In the genomic region with DNA sequence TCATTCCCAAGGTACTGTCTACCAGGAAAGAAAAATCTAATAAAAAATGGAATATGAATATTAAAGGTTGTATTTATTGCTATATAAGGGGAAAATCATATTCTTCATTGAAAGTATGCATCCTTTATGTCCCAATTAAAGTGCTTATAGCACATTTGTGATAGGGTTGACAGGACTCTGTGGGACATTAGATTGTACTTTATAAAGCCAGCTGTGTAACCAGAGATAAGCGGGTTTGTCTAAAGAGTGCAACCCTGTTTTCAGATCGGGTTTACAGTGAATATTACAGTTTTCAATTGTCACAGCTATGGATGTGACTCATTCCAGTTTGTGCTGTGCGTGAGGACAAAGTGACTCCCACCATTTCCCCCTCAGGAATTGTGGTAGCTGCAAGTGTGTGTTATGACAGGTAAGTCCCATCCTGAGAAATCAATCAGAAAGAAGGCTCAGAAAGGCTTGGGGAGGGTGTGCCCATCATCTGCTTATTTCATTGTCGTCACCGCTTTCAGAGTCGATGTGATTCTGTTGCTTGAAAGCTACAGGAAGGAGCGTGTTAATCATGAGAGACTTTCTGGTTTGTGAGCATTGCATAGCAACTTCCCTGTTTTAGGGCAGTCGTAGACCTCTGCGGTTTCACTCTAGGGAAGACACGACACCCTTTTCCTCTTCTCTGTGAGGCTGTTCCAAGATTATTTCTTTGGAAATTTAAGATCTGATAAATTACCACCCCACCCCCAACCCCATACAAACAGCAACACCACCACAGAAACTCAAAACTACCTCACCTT, we compare ENCODE assay signal across 19 mouse cellular contexts. TPM values are rescaled to one million over a fixed set of nuclear protein-coding genes. Genes with fewer than 3 reads are reported as not detected.
DNase-seq lines count a peak whose midpoint lies in the region; ATAC-seq and TF ChIP-seq lines count a peak whose summit lies in the region.
"Had no signal": no experiment of that assay in that cellular context is flagged by ENCODE, and none has a peak within 500 bp of the region (broad histone marks: within the 10 kb centered on the region; RNA-seq: fewer than 3 reads in every experiment).

No protein-coding gene starts in this region.

- no peak for TF ChIP-seq CTCF in G1E (IDR thresholded peaks at IDR 0.05; ENCODE audit: low read depth, low read length)

- H3K36me3 ChIP-seq in G1E (replicated peaks) = peaks cover 7% of the 10 kb centered on the region
- peaks cover 9% of the 10 kb centered on the region for H3K36me3 ChIP-seq in liver, embryonic 13.5 days
- H3K36me3 ChIP-seq in hindbrain, embryonic 14.5 days (replicated peaks; ENCODE audit: control insufficient read depth, insufficient read depth) = peaks cover 12% of the 10 kb centered on the region
- peaks cover 13% of the 10 kb centered on the region for H3K36me3 ChIP-seq in hindbrain, embryonic 13.5 days

- H3K9ac ChIP-seq in liver, embryonic 13.5 days = no peak overlapping the region
- H3K9ac ChIP-seq in hindbrain, embryonic 14.5 days = no peak overlapping the region
- no peak overlapping the region for H3K9ac ChIP-seq in hindbrain, embryonic 13.5 days
- H3K9ac ChIP-seq: heart, embryonic 12.5 days; midbrain, embryonic 13.5 days had no signal

- peak; percentile 49 for ATAC-seq in G1E (ENCODE audit: extremely low read depth, insufficient number of reproducible peaks, low FRiP score, poor library complexity, severe bottlenecking)
- ATAC-seq in liver, embryonic 13.5 days (ENCODE audit: low read depth) = peak; percentile 76
- peak; percentile 82 for ATAC-seq in megakaryocyte-erythroid progenitor cell, adult 5-6 weeks (replicated peaks; ENCODE audit: low FRiP score, low TSS enrichment, poor library complexity, severe bottlenecking)
- ATAC-seq in hindbrain, embryonic 14.5 days (ENCODE audit: low FRiP score) = no peak
- no peak for ATAC-seq in hindbrain, embryonic 13.5 days (ENCODE audit: low FRiP score)
- ATAC-seq: midbrain, embryonic 13.5 days had no signal

- H3K27me3 ChIP-seq in G1E (ENCODE audit: insufficient read depth, low read length) = no peaks in the 10 kb centered on the region
- H3K27me3 ChIP-seq in liver, embryonic 13.5 days = no peaks in the 10 kb centered on the region
- H3K27me3 ChIP-seq in hindbrain, embryonic 14.5 days (ENCODE audit: control insufficient read depth, insufficient read depth, low read length) = no peaks in the 10 kb centered on the region
- 0 out of 2 replicates have a peak, but pooled peaks cover 6% of the 10 kb centered on the region for H3K27me3 ChIP-seq in hindbrain, embryonic 13.5 days
- H3K27me3 ChIP-seq: heart, embryonic 12.5 days had no signal

- no peaks in the 10 kb centered on the region for H3K9me3 ChIP-seq in G1E (replicated peaks)
- H3K9me3 ChIP-seq in liver, embryonic 13.5 days (replicated peaks) = no peaks in the 10 kb centered on the region
- no peaks in the 10 kb centered on the region for H3K9me3 ChIP-seq in hindbrain, embryonic 14.5 days (ENCODE audit: control insufficient read depth, low read length)
- no peaks in the 10 kb centered on the region for H3K9me3 ChIP-seq in hindbrain, embryonic 13.5 days
- H3K9me3 ChIP-seq: heart, embryonic 12.5 days; midbrain, embryonic 13.5 days had no signal

- H3K27ac ChIP-seq in liver, embryonic 13.5 days = peak overlapping the region; percentile 32
- no peak overlapping the region for H3K27ac ChIP-seq in hindbrain, embryonic 14.5 days
- H3K27ac ChIP-seq in hindbrain, embryonic 13.5 days = no peak overlapping the region
- H3K27ac ChIP-seq: midbrain, embryonic 13.5 days had no signal

- no peak for DNase-seq in G1E (ENCODE audit: low spot score)
- peak; percentile 45 for DNase-seq in c-Kit-positive CD71-positive TER-119-negative erythroid progenitor cells, embryonic 14.5 days (ENCODE audit: low read depth)
- no peak for DNase-seq in liver, embryonic 13.5 days
- no peak for DNase-seq in hindbrain, embryonic 14.5 days (ENCODE audit: low spot score)
- no peak for DNase-seq in right cerebral cortex, adult 2 months (ENCODE audit: low spot score in 2 of 2)
- DNase-seq: adrenal gland, adult 2 months; cerebellum, adult 9-10 months; gastrocnemius, postnatal 25 days; heart, postnatal 36 days; kidney, adult 9 months; kidney, postnatal 36 days; layer of hippocampus, adult 9-11 months; lung, postnatal 14 days; thymus, adult 18-20 months had no signal

- no peak overlapping the region for H3K4me3 ChIP-seq in G1E (ENCODE audit: low read depth, low read length)
- H3K4me3 ChIP-seq in liver, embryonic 13.5 days (replicated peaks) = no peak overlapping the region
- no peak overlapping the region for H3K4me3 ChIP-seq in hindbrain, embryonic 14.5 days (replicated peaks; ENCODE audit: low read length)
- no peak overlapping the region for H3K4me3 ChIP-seq in hindbrain, embryonic 13.5 days
- H3K4me3 ChIP-seq: heart, embryonic 12.5 days; midbrain, embryonic 13.5 days had no signal

- H3K4me1 ChIP-seq in G1E (ENCODE audit: insufficient read depth, low read depth, low read length) = no peaks in the 10 kb centered on the region
- H3K4me1 ChIP-seq in liver, embryonic 13.5 days (replicated peaks) = peaks cover 46% of the 10 kb centered on the region
- H3K4me1 ChIP-seq in hindbrain, embryonic 14.5 days (replicated peaks; ENCODE audit: control insufficient read depth, insufficient read depth, low read length) = peaks cover 7% of the 10 kb centered on the region; the same call in 1 of the 2 replicates
- peaks cover 13% of the 10 kb centered on the region for H3K4me1 ChIP-seq in hindbrain, embryonic 13.5 days (replicated peaks)

- 25% methylated on average over 10 of the region's 10 CpGs for WGBS in liver, embryonic 13.5 days (ENCODE audit: insufficient replicate concordance)
- 87% methylated on average over 10 of the region's 10 CpGs for WGBS in hindbrain, embryonic 14.5 days
- WGBS in hindbrain, embryonic 13.5 days = 91% methylated on average over 10 of the region's 10 CpGs

- peak overlapping the region; percentile 43 for H3K4me2 ChIP-seq in liver, embryonic 13.5 days
- no peak overlapping the region for H3K4me2 ChIP-seq in hindbrain, embryonic 14.5 days (replicated peaks)
- H3K4me2 ChIP-seq in hindbrain, embryonic 13.5 days = no peak overlapping the region
- H3K4me2 ChIP-seq: heart, embryonic 12.5 days; midbrain, embryonic 13.5 days had no signal

RNA-seq across cellular contexts. Expression of a gene that starts 9.8 kb away (rescaled TPM):
- total RNA-seq in G1E (2014; fragmentation: Nextera tagmentation) (3.1 and 4.6 TPM in 2 replicates), G1E (2017) (9.3 and 9.9 TPM in 2 replicates)
- 0.64 and 0.70 TPM in 2 replicates for polyA plus RNA-seq in G1E (2012)
- 3.8 and 4.9 TPM in 2 replicates for polyA plus RNA-seq in liver, embryonic 13.5 days (2015; fragmentation: Nextera tagmentation; extraction: Ambion mirVana)
- total RNA-seq in megakaryocyte-erythroid progenitor cell, adult 5-6 weeks (2014; fragmentation: Nextera tagmentation) = 9.3 and 10.7 TPM in 2 replicates
- 5.5 and 8.1 TPM in 2 replicates for total RNA-seq in megakaryocyte-erythroid progenitor cell, adult 5-6 weeks (2017)
- polyA plus RNA-seq in hindbrain, embryonic 14.5 days (2014; fragmentation: Nextera tagmentation; extraction: Ambion mirVana) = 14.5 and 16.2 TPM in 2 replicates
- polyA plus RNA-seq in hindbrain, embryonic 13.5 days (2015; fragmentation: Nextera tagmentation; extraction: Ambion mirVana) = 4.1 and 5.1 TPM in 2 replicates

RNA-seq across cellular contexts. Expression of a gene that starts 35.5 kb away (rescaled TPM):
- not detected in 2 replicates for total RNA-seq in G1E (2014; fragmentation: Nextera tagmentation)
- not detected in 2 replicates for total RNA-seq in G1E (2017)
- polyA plus RNA-seq in G1E (2012) = not detected in 2 replicates
- 9.8 and 12.1 TPM in 2 replicates for polyA plus RNA-seq in liver, embryonic 13.5 days (2015; fragmentation: Nextera tagmentation; extraction: Ambion mirVana)
- total RNA-seq in megakaryocyte-erythroid progenitor cell, adult 5-6 weeks (2014; fragmentation: Nextera tagmentation) = not detected in 2 replicates
- total RNA-seq in megakaryocyte-erythroid progenitor cell, adult 5-6 weeks (2017) = not detected in 2 replicates
- not detected in 2 replicates for polyA plus RNA-seq in hindbrain, embryonic 14.5 days (2014; fragmentation: Nextera tagmentation; extraction: Ambion mirVana)
- polyA plus RNA-seq in hindbrain, embryonic 13.5 days (2015; fragmentation: Nextera tagmentation; extraction: Ambion mirVana) = not detected in 2 replicates
- polyA plus RNA-seq: forebrain, embryonic 11.5 days; midbrain, embryonic 13.5 days had no signal

RNA-seq across cellular contexts. Expression of a gene that starts 50.9 kb away (rescaled TPM):
- total RNA-seq in G1E (2014; fragmentation: Nextera tagmentation) (76.1 and 91.4 TPM in 2 replicates), G1E (2017) (141 and 182 TPM in 2 replicates)
- polyA plus RNA-seq in G1E (2012) = 72.1 and 79.4 TPM in 2 replicates
- polyA plus RNA-seq in liver, embryonic 13.5 days (2015; fragmentation: Nextera tagmentation; extraction: Ambion mirVana) = 130 and 144 TPM in 2 replicates
- 108 and 124 TPM in 2 replicates for total RNA-seq in megakaryocyte-erythroid progenitor cell, adult 5-6 weeks (2014; fragmentation: Nextera tagmentation)
- total RNA-seq in megakaryocyte-erythroid progenitor cell, adult 5-6 weeks (2017) = 177 and 210 TPM in 2 replicates
- polyA plus RNA-seq in hindbrain, embryonic 14.5 days (2014; fragmentation: Nextera tagmentation; extraction: Ambion mirVana) = 271 and 280 TPM in 2 replicates
- polyA plus RNA-seq in hindbrain, embryonic 13.5 days (2015; fragmentation: Nextera tagmentation; extraction: Ambion mirVana) = 246 and 250 TPM in 2 replicates

Comparison
In these comparisons a context has a peak if more than half of its experiments do, and no peak if none do; other contexts are left out.
1. ATAC-seq: peak in G1E (single experiment), liver, embryonic 13.5 days (single experiment) and megakaryocyte-erythroid progenitor cell, adult 5-6 weeks (single experiment); none in hindbrain, embryonic 14.5 days (single experiment) and hindbrain, embryonic 13.5 days (single experiment).